Comparison of ENCODE assay signal across 8 mouse cellular contexts in the genomic region with DNA sequence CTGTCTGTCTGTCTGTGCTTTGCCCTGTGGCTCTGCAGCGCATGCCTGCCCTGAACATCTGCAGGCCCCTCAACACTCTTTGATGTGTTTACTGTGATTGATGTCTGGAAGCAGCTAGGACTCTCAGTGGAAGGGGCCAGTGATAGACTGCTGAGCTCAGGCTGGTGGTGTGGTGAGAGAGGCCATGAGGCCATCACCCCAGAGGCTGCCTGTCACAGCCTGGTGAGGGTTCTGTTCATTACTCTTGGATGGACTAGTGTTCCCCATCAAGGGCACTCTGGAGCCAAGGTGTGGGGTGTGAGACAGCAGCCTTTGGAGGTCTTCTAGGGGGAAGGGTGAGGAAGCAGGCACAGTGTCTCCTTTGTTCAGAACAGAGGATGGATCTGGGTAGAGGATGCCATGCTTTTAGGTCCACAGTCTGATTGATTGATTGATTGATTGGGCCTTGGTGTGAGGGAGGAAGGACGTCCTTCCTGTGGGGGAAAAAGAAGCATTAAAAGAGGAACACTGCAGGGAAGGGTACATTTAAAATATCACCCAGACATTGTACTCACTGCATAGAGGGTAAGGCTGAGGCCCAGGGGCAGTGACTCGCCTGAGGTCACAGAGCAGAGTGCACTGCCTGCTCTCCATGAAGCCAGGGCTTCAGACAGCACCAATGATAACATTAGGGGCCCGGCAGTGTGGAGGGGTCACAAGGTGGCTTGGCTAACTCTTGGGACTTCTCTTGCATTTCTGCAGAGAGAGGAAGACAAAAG. TPM values are rescaled to one million over a fixed set of nuclear protein-coding genes. Genes with fewer than 3 reads are reported as not detected.
DNase-seq lines count a peak whose midpoint lies in the region; ATAC-seq and TF ChIP-seq lines count a peak whose summit lies in the region.

No protein-coding gene starts in this region.

- no peak for TF ChIP-seq CTCF in lung, adult 2 months (IDR thresholded peaks at IDR 0.05; ENCODE audit: insufficient read depth, low read length)

- H3K4me1 ChIP-seq in lung, embryonic 15.5 days: peaks cover 21% of the 10 kb centered on the region
- peaks cover 31% of the 10 kb centered on the region for H3K4me1 ChIP-seq in lung, adult 2 months (ENCODE audit: control insufficient read depth, insufficient read depth, low read length)
- H3K4me1 ChIP-seq in embryonic facial prominence, embryonic 12.5 days: peaks cover 35% of the 10 kb centered on the region
- H3K4me1 ChIP-seq in limb, embryonic 11.5 days (ENCODE audit: control insufficient read depth, insufficient read depth, low read length): peaks cover 20% of the 10 kb centered on the region
- peaks cover 17% of the 10 kb centered on the region for H3K4me1 ChIP-seq in neural tube, embryonic 14.5 days (ENCODE audit: control insufficient read depth, insufficient read depth, low read length)

- no peak for DNase-seq in lung, adult 2 months
- DNase-seq in limb, embryonic 11.5 days (ENCODE audit: low spot score): no peak
- no peak for DNase-seq in MN1 (ENCODE audit: low spot score)
- DNase-seq in spleen, postnatal 10 days (ENCODE audit: low spot score in 2 of 2): no peak
- no peak for DNase-seq in layer of hippocampus, postnatal 10 days (ENCODE audit: low spot score in 2 of 2)

- ATAC-seq in lung, embryonic 15.5 days (ENCODE audit: borderline replicate concordance, extremely low read depth, low FRiP score, low TSS enrichment): 0 out of 2 replicates have a peak, but pooled peaks have one; percentile 9
- no peak for ATAC-seq in embryonic facial prominence, embryonic 12.5 days (ENCODE audit: insufficient number of reproducible peaks, insufficient read depth, low FRiP score, low TSS enrichment)
- ATAC-seq in limb, embryonic 11.5 days (ENCODE audit: insufficient number of reproducible peaks, low FRiP score, low TSS enrichment, low read depth): no peak; the same call in 1 of the 2 replicates
- no peak for ATAC-seq in neural tube, embryonic 14.5 days (ENCODE audit: low read depth)

- H3K27ac ChIP-seq in lung, embryonic 15.5 days: peak overlapping the region; percentile 76
- peak overlapping the region; percentile 79 for H3K27ac ChIP-seq in embryonic facial prominence, embryonic 12.5 days
- H3K27ac ChIP-seq in limb, embryonic 11.5 days (replicated peaks; ENCODE audit: low read depth, low read length): peak overlapping the region; percentile 73
- H3K27ac ChIP-seq in neural tube, embryonic 14.5 days (ENCODE audit: low read depth, low read length): 0 out of 2 replicates have a peak overlapping the region, but pooled peaks have one; percentile 28

- 31% methylated on average over 4 of the region's 4 CpGs for whole genome bisulfite sequencing in lung, embryonic 15.5 days
- 49% methylated on average over 4 of the region's 4 CpGs for WGBS in lung, adult 2 months
- WGBS in embryonic facial prominence, embryonic 12.5 days: 24% methylated on average over 4 of the region's 4 CpGs
- 8% methylated on average over 4 of the region's 4 CpGs for WGBS in limb, embryonic 11.5 days
- WGBS in neural tube, embryonic 14.5 days: 19% methylated on average over 4 of the region's 4 CpGs

- H3K27me3 ChIP-seq in lung, embryonic 15.5 days: no peaks in the 10 kb centered on the region
- no peaks in the 10 kb centered on the region for H3K27me3 ChIP-seq in embryonic facial prominence, embryonic 12.5 days
- no peaks in the 10 kb centered on the region for H3K27me3 ChIP-seq in limb, embryonic 11.5 days (ENCODE audit: control insufficient read depth, insufficient read depth, low read length)
- no peaks in the 10 kb centered on the region for H3K27me3 ChIP-seq in neural tube, embryonic 14.5 days (ENCODE audit: control insufficient read depth, insufficient read depth, low read length)

- H3K9ac ChIP-seq in lung, embryonic 15.5 days: no peak overlapping the region
- H3K9ac ChIP-seq in embryonic facial prominence, embryonic 12.5 days: no peak overlapping the region
- 0 out of 2 replicates have a peak overlapping the region, but pooled peaks have one; percentile 13 for H3K9ac ChIP-seq in limb, embryonic 11.5 days (ENCODE audit: low read length)
- no peak overlapping the region; the same call in 1 of the 2 replicates for H3K9ac ChIP-seq in neural tube, embryonic 14.5 days (replicated peaks; ENCODE audit: low read depth, low read length)

- peaks cover 6% of the 10 kb centered on the region; the same call in 1 of the 2 replicates for H3K9me3 ChIP-seq in lung, embryonic 15.5 days
- H3K9me3 ChIP-seq in embryonic facial prominence, embryonic 12.5 days: no peaks in the 10 kb centered on the region
- H3K9me3 ChIP-seq in limb, embryonic 11.5 days (ENCODE audit: control insufficient read depth, low read length): no peaks in the 10 kb centered on the region
- no peaks in the 10 kb centered on the region for H3K9me3 ChIP-seq in neural tube, embryonic 14.5 days (ENCODE audit: control insufficient read depth, low read length)

- peaks cover 4% of the 10 kb centered on the region; the same call in 1 of the 2 replicates for H3K36me3 ChIP-seq in lung, embryonic 15.5 days
- H3K36me3 ChIP-seq in embryonic facial prominence, embryonic 12.5 days: peaks cover 23% of the 10 kb centered on the region
- H3K36me3 ChIP-seq in limb, embryonic 11.5 days (ENCODE audit: control insufficient read depth, insufficient read depth, low read length): no peaks in the 10 kb centered on the region; the same call in 1 of the 2 replicates
- H3K36me3 ChIP-seq in neural tube, embryonic 14.5 days (ENCODE audit: control insufficient read depth, insufficient read depth, low read length): no peaks in the 10 kb centered on the region

- 0 out of 2 replicates have a peak overlapping the region, but pooled peaks have one; percentile 12 for H3K4me2 ChIP-seq in lung, embryonic 15.5 days
- no peak overlapping the region for H3K4me2 ChIP-seq in embryonic facial prominence, embryonic 12.5 days (replicated peaks)
- no peak overlapping the region for H3K4me2 ChIP-seq in limb, embryonic 11.5 days (ENCODE audit: low read depth, severe bottlenecking)
- H3K4me2 ChIP-seq in neural tube, embryonic 14.5 days (ENCODE audit: low read depth, low read length): no peak overlapping the region

- no peak overlapping the region for H3K4me3 ChIP-seq in lung, embryonic 15.5 days
- H3K4me3 ChIP-seq in lung, adult 2 months (replicated peaks; ENCODE audit: extremely low read depth, low read depth, low read length): no peak overlapping the region
- H3K4me3 ChIP-seq in embryonic facial prominence, embryonic 12.5 days: no peak overlapping the region
- H3K4me3 ChIP-seq in limb, embryonic 11.5 days (ENCODE audit: low read depth, low read length): no peak overlapping the region
- no peak overlapping the region for H3K4me3 ChIP-seq in neural tube, embryonic 14.5 days (ENCODE audit: low read depth, low read length)

- TF ChIP-seq POLR2A in lung, adult 2 months (IDR thresholded peaks at IDR 0.05; ENCODE audit: borderline replicate concordance, extremely low read depth, low read depth, low read length): no peak

RNA-seq across cellular contexts. Expression of a gene that starts 28.4 kb away (rescaled TPM):
- 47.1 and 48.4 TPM in 2 replicates for polyA plus RNA-seq in lung, embryonic 15.5 days (2015; fragmentation: Nextera tagmentation; extraction: Ambion mirVana)
- 178 and 228 TPM in 2 replicates for polyA plus RNA-seq in lung, adult 2 months (2012; rRNA removed)
- polyA plus RNA-seq in embryonic facial prominence, embryonic 12.5 days (2016; fragmentation: Nextera tagmentation; extraction: Ambion mirVana): 56.2 and 67.5 TPM in 2 replicates
- 34.4 and 36.1 TPM in 2 replicates for polyA plus RNA-seq in limb, embryonic 11.5 days (2014; fragmentation: Nextera tagmentation; extraction: Ambion mirVana)
- 89.3 and 100 TPM in 2 replicates for polyA plus RNA-seq in neural tube, embryonic 14.5 days (2014; fragmentation: Nextera tagmentation; extraction: Ambion mirVana)
- total RNA-seq in layer of hippocampus, postnatal 10 days (2021): 100 to 1,000 TPM; 177 to 193 TPM

Comparison
In these comparisons a context has a peak if more than half of its experiments do, and no peak if none do; other contexts are left out.
1. H3K27ac ChIP-seq: peak in every context shown above with its lines; median percentile 79 in embryonic facial prominence, embryonic 12.5 days; 76 in lung, embryonic 15.5 days; 73 in limb, embryonic 11.5 days; 28 in neural tube, embryonic 14.5 days.